Mouse (Mus musculus): ENCODE data around the gene Iqck. TPM values are rescaled to one million over a fixed set of nuclear protein-coding genes. Genes with fewer than 3 reads are reported as not detected.

Iqck gene
- total and polyA plus RNA-seq, 2 experiments from 2014 or later, result 4.4 to 4.8 TPM

- no peak overlapping the region for H3K4me3 ChIP-seq (ENCODE audit: low read length)
- no peak for TF ChIP-seq CTCF (IDR thresholded peaks at IDR 0.05; ENCODE audit: low read depth)
- no peaks in the 10 kb centered on the region for H3K9me3 ChIP-seq (ENCODE audit: low read length)
- H3K36me3 ChIP-seq (ENCODE audit: insufficient read depth, low read length), result no peaks in the 10 kb centered on the region
- H3K27me3 ChIP-seq (ENCODE audit: insufficient read depth, low read length), result no peaks in the 10 kb centered on the region
- WGBS, result 91% methylated on average over 1 of the region's 1 CpGs
- no peak overlapping the region for H3K4me2 ChIP-seq (ENCODE audit: low read depth, low read length)
- H3K4me1 ChIP-seq (ENCODE audit: insufficient read depth, low read length), result peaks cover 13% of the 10 kb centered on the region; the same call in 1 of the 2 replicates
- ATAC-seq (no peak), DNase-seq (ENCODE audit: low spot score) (no peak)
- no peak overlapping the region for H3K9ac ChIP-seq (replicated peaks; ENCODE audit: low read length)
- no peak overlapping the region for H3K27ac ChIP-seq
Measured at GRCm38 (mm10) chr7:118858640-118859039, 3.1 kb downstream of the Iqck start.

GRCm38 (mm10) chr7:118865362-118865761 is 9.8 kb downstream of the Iqck start:
- H3K9ac ChIP-seq (replicated peaks; ENCODE audit: low read length), result no peak overlapping the region
- ATAC-seq, result no peak
- 81% methylated on average over 2 of the region's 2 CpGs for WGBS
- H3K27ac ChIP-seq, result no peak overlapping the region
- no peaks in the 10 kb centered on the region for H3K4me1 ChIP-seq (ENCODE audit: insufficient read depth, low read length)
- no peaks in the 10 kb centered on the region for H3K9me3 ChIP-seq (ENCODE audit: low read length)
- DNase-seq (ENCODE audit: low spot score), result no peak
- no peaks in the 10 kb centered on the region for H3K27me3 ChIP-seq (ENCODE audit: insufficient read depth, low read length)
- H3K36me3 ChIP-seq (ENCODE audit: insufficient read depth, low read length), result no peaks in the 10 kb centered on the region
- no peak for TF ChIP-seq CTCF (IDR thresholded peaks at IDR 0.05; ENCODE audit: low read depth)
- no peak overlapping the region for H3K4me2 ChIP-seq (ENCODE audit: low read depth, low read length)
- H3K4me3 ChIP-seq (ENCODE audit: low read length), result no peak overlapping the region

- no peaks in the 10 kb centered on the region for H3K36me3 ChIP-seq (ENCODE audit: insufficient read depth, low read length)
- ATAC-seq, result 0 out of 2 replicates have a peak, but pooled peaks have one; percentile 29
Measured at GRCm38 (mm10) chr7:118879466-118880029, 24.0 kb downstream of the Iqck start.

DNA sequence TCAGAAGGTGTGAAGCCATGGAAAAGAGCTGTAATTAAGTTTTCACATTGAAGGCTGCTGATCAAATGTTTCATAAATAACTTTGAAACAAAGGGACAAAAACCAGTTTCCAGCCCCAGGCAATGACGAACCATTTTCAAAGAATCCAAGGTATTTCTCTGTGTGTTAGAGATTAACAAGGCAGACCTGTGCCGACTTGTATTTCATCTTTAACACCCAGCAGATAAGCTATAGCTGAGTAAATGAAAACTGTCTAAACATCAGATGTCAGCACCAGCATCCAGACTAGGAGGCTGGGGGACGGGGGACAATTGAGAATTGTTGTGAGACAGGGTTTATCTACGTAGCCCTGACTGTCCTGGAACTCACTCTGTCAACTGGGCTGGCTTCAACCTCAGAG is 28.4 kb downstream of the Iqck start:
- Histone ChIP-seq H3K4me3 (ENCODE audit: low read length) (no peak overlapping the region), H3K4me2 (ENCODE audit: low read depth, low read length) (no peak overlapping the region), H3K27me3 (ENCODE audit: insufficient read depth, low read length) (no peaks in the 10 kb centered on the region), H3K27ac (no peak overlapping the region), H3K9me3 (ENCODE audit: low read length) (no peaks in the 10 kb centered on the region), H3K4me1 (ENCODE audit: insufficient read depth, low read length) (peaks cover 6% of the 10 kb centered on the region), H3K36me3 (ENCODE audit: insufficient read depth, low read length) (no peaks in the 10 kb centered on the region), H3K9ac (replicated peaks; ENCODE audit: low read length) (no peak overlapping the region)
- ATAC-seq (no peak), DNase-seq (ENCODE audit: low spot score) (no peak)
- no peak for TF ChIP-seq CTCF (IDR thresholded peaks at IDR 0.05; ENCODE audit: low read depth)
- 86% methylated on average over 4 of the region's 4 CpGs for WGBS

More at GRCm38 (mm10) chr7:118879466-118880029, 24.0 kb downstream of the Iqck start:
- WGBS, result 81% methylated on average over 3 of the region's 3 CpGs
- no peak overlapping the region for H3K4me3 ChIP-seq (ENCODE audit: low read length)
- no peaks in the 10 kb centered on the region for H3K9me3 ChIP-seq (ENCODE audit: low read length)
- H3K9ac ChIP-seq (replicated peaks; ENCODE audit: low read length), result no peak overlapping the region
- no peak for DNase-seq (ENCODE audit: low spot score)
- H3K27ac ChIP-seq, result no peak overlapping the region
- no peaks in the 10 kb centered on the region for H3K4me1 ChIP-seq (ENCODE audit: insufficient read depth, low read length)
- no peak overlapping the region for H3K4me2 ChIP-seq (ENCODE audit: low read depth, low read length)
- TF ChIP-seq CTCF (IDR thresholded peaks at IDR 0.05; ENCODE audit: low read depth), result peak; percentile 53
- H3K27me3 ChIP-seq (ENCODE audit: insufficient read depth, low read length), result no peaks in the 10 kb centered on the region

DNA sequence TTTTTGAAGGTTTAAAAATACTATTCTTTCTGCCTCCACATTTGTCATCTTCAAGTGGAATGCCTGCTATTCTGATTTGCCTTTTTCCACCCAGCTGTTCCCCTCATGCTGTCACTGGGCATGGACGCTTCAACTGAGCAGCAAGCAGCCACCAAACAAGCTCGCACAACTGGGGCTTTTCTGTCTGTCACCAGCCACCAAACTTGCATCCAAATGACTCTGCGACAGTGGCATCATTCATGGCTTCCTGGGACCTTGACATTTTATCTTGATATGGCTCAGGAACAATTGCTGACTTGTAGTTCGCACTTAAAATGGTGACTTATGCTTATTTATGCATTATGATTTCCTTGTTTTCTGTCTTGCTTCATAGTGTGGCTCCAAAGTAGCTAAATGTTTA is 29.4 kb downstream of the Iqck start:
- TF ChIP-seq CTCF (IDR thresholded peaks at IDR 0.05; ENCODE audit: low read depth), result no peak
- Histone ChIP-seq H3K4me2 (ENCODE audit: low read depth, low read length) (no peak overlapping the region), H3K36me3 (ENCODE audit: insufficient read depth, low read length) (no peaks in the 10 kb centered on the region), H3K4me1 (ENCODE audit: insufficient read depth, low read length) (peaks cover 6% of the 10 kb centered on the region), H3K9ac (replicated peaks; ENCODE audit: low read length) (no peak overlapping the region), H3K27me3 (ENCODE audit: insufficient read depth, low read length) (no peaks in the 10 kb centered on the region), H3K4me3 (ENCODE audit: low read length) (no peak overlapping the region), H3K27ac (no peak overlapping the region), H3K9me3 (ENCODE audit: low read length) (no peaks in the 10 kb centered on the region)
- 57% methylated on average over 4 of the region's 4 CpGs for WGBS
- DNase-seq (ENCODE audit: low spot score) (no peak), ATAC-seq (no peak)

DNA sequence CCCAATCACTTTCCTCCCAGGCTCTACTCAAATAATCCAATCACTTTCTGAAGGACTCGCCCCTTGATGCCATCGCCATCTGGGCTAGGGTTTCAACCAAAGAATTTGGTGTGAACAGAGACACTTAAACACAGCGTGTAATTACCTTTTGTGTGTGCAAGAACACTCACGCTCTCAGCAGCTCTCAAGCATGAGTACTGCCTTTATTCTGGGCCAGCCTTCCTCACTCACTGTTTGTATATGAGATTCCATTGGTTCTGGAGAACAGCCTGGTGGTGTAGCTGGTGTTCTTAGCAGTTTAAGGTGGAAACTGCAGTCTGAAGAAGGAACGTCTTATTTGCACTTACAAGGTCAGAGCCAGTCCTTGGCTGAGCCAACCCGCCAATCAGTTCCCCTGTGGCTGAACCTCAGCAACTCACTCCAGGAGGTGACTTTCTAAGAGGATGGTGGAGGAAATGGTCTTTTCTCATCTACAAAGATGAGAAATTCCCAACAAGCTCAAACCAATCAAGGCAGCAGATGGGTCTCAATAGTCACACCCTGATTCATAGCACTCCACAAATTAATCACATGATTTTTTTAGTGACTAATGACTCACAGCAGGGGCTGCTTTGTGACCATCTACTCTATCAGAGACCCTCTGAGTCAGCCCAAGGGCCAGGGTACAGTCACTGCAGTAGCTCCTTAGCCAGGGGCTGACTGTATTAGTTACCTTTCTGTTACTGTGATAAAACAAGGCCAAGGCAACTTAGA is 31.9 kb downstream of the Iqck start:
- ATAC-seq (no peak), DNase-seq (ENCODE audit: low spot score) (no peak)
- WGBS, result 26% methylated on average over 6 of the region's 6 CpGs
- Histone ChIP-seq H3K36me3 (ENCODE audit: insufficient read depth, low read length) (no peaks in the 10 kb centered on the region), H3K4me3 (ENCODE audit: low read length) (no peak overlapping the region), H3K9ac (replicated peaks; ENCODE audit: low read length) (no peak overlapping the region), H3K4me2 (ENCODE audit: low read depth, low read length) (no peak overlapping the region), H3K9me3 (ENCODE audit: low read length) (no peaks in the 10 kb centered on the region), H3K27me3 (ENCODE audit: insufficient read depth, low read length) (no peaks in the 10 kb centered on the region), H3K4me1 (ENCODE audit: insufficient read depth, low read length) (peaks cover 6% of the 10 kb centered on the region), H3K27ac (no peak overlapping the region)
- TF ChIP-seq CTCF (IDR thresholded peaks at IDR 0.05; ENCODE audit: low read depth), result no peak
